In genomic region chr19:42356854-42357253, GRCm38 (mm10) we compare ENCODE assay signal across 22 mouse cellular contexts.
"Had no signal": no experiment of that assay in that cellular context is flagged by ENCODE, and none has a peak within 500 bp of the region (broad histone marks: within the 10 kb centered on the region; RNA-seq: fewer than 3 reads in every experiment).

No protein-coding gene starts in this region.

- H3K36me3 ChIP-seq: intestine, embryonic 15.5 days; limb, embryonic 12.5 days; liver, embryonic 12.5 days; liver, embryonic 15.5 days; lung, embryonic 15.5 days; midbrain, embryonic 10.5 days; midbrain, embryonic 13.5 days had no signal

- H3K9ac ChIP-seq: intestine, embryonic 15.5 days; limb, embryonic 12.5 days; liver, embryonic 12.5 days; liver, embryonic 15.5 days; lung, embryonic 15.5 days; midbrain, embryonic 13.5 days had no signal

- H3K27me3 ChIP-seq: intestine, embryonic 15.5 days; limb, embryonic 12.5 days; liver, embryonic 12.5 days; liver, embryonic 15.5 days; lung, embryonic 15.5 days; midbrain, embryonic 13.5 days had no signal

- ATAC-seq: intestine, embryonic 15.5 days; liver, embryonic 12.5 days; midbrain, embryonic 13.5 days; midbrain, embryonic 16.5 days had no signal

- H3K4me3 ChIP-seq: intestine, embryonic 15.5 days; limb, embryonic 12.5 days; liver, embryonic 12.5 days; liver, embryonic 15.5 days; lung, embryonic 15.5 days; megakaryocyte, embryonic 14.5 days; midbrain, embryonic 10.5 days; midbrain, embryonic 13.5 days; myocyte had no signal

- H3K27ac ChIP-seq: intestine, embryonic 15.5 days; liver, embryonic 12.5 days; liver, embryonic 15.5 days; lung, embryonic 15.5 days; midbrain, embryonic 10.5 days; midbrain, embryonic 13.5 days; stomach, postnatal 0 days had no signal

- DNase-seq: kidney, adult 18-20 months; kidney, adult 9 months; kidney, postnatal 14 days; kidney, postnatal 4 days; liver; lung, adult 18-20 months; lung, postnatal 10 days; lung, postnatal 36 days; thymus, adult 2 months; thymus, postnatal 14 days; thymus, postnatal 4 days had no signal

- H3K4me1 ChIP-seq: intestine, embryonic 15.5 days; liver, embryonic 12.5 days; liver, embryonic 15.5 days; lung, embryonic 15.5 days; megakaryocyte, embryonic 14.5 days had no signal

- H3K9me3 ChIP-seq: intestine, embryonic 15.5 days; limb, embryonic 12.5 days; liver, embryonic 12.5 days; liver, embryonic 15.5 days; lung, embryonic 15.5 days; megakaryocyte, embryonic 14.5 days; midbrain, embryonic 10.5 days; midbrain, embryonic 13.5 days had no signal

- H3K4me2 ChIP-seq: intestine, embryonic 15.5 days; limb, embryonic 12.5 days; liver, embryonic 12.5 days; liver, embryonic 15.5 days; lung, embryonic 15.5 days; midbrain, embryonic 13.5 days had no signal
